Mouse (Mus musculus) myocyte (in vitro differentiated cells): ENCODE results near the gene Hist1h2bj.

Experiments
- CEBPB ChIP-seq: IDR thresholded peaks from 2 replicates; pipeline ENCODE4 v1.6.1; 2011; ENCODE audit warnings: mild to moderate bottlenecking, moderate library complexity; ENCODE audit not compliant: poor library complexity, insufficient read depth, severe bottlenecking
- POLR2A ChIP-seq: IDR thresholded peaks from one replicate; pipeline ENCODE4 v1.6.1; 2011; ENCODE audit warnings: low read depth, mild to moderate bottlenecking, control low read depth, moderate library complexity; ENCODE audit not compliant: insufficient read length

DNA sequence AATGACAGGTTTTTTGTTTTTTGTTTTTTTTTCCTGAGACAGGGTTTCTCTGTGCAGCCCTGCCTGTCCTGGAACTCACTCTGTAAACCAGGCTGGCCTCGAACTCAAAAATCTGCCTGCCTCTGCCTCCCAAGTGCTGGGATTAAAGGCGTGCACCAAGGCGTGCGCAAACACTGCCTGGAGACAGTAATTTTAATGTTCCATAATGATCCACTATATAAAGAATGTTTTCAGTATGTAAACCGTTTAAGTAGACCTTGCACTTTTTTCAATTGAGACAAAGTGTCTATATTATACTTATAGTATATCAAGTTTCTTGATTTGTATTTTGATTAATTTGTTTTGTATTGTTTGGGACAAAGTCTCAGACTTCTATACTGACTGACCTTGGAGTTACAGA, 3.6 kb upstream of the Hist1h2bj start:
- TF ChIP-seq CEBPB (no peak), POLR2A (no peak)
